Mouse (Mus musculus): Measurements from ENCODE around the gene Cenpf. TPM values are rescaled to one million over a fixed set of nuclear protein-coding genes. Genes with fewer than 3 reads are reported as not detected.
A peak's percentile ranks its signal among the peaks of the same experiment; 100 is the strongest.
"Not testable (repeated sequence)": the region's sequence is repeated elsewhere in the genome, so short reads cannot be mapped to it uniquely, and the experiment has no call there.

Gene Cenpf
- polyA plus RNA-seq, 1 experiment from 2014 or later: 72.0 TPM

DNA sequence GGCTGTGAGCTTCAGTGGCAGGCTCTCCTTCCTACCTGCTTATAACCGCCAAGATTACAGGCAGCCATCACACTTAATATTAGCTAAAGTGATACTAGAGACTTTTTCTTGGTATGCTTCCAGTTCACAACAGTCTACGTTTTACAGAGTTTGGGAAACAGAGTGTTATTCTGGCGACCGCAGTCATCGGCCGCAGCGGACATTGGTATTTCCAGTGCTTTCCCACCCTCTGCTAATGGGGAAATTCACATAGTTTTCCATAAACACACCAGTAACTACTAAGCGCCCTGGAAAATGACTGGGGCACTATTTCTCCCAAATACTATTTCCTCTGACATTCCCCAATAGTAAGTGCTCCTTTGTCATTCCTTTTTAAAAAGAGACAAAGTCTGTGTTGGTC is 21.1 kb upstream of the Cenpf start:
- no peak overlapping the region for H3K4me3 ChIP-seq (replicated peaks)
- H3K9ac ChIP-seq: no peak overlapping the region
- H3K27ac ChIP-seq: peak overlapping the region; percentile 36; the same call in 1 of the 2 replicates

DNA sequence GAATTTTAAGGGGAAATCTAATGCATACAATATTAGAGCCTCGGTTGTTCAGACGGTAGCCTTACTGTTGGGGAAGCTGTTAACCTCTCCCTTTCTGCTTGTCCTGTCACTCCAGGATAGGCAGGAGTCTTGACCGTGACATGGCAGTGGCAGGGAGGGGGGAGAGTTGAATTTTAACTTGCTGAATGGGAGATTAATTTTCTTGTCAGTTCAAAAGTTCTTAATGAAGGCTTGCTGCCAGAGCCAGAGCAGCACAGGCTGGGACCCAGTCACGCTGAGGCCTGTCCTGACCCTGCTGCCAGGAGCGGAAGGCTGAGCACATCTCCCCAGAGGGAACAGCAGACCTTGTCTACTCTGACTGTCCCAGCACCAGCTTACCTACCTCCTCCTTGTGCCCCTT is 19.5 kb upstream of the Cenpf start:
- no peaks in the 10 kb centered on the region for H3K9me3 ChIP-seq
- H3K36me3 ChIP-seq: no peaks in the 10 kb centered on the region
- no peak overlapping the region for H3K27ac ChIP-seq
- no peak overlapping the region for H3K9ac ChIP-seq
- no peak overlapping the region for H3K4me3 ChIP-seq (replicated peaks)
- H3K27me3 ChIP-seq (replicated peaks): no peaks in the 10 kb centered on the region
- H3K4me1 ChIP-seq (replicated peaks): peaks cover 3% of the 10 kb centered on the region; the same call in 1 of the 2 replicates
- no peak; the same call in 1 of the 2 replicates for ATAC-seq
- 33% methylated on average over 5 of the region's 5 CpGs for WGBS
- no peak overlapping the region for H3K4me2 ChIP-seq (replicated peaks)

More for the DNA sequence above, 21.1 kb upstream of the Cenpf start:
- Histone ChIP-seq H3K4me2 (replicated peaks) (no peak overlapping the region), H3K27me3 (replicated peaks) (no peaks in the 10 kb centered on the region), H3K9me3 (no peaks in the 10 kb centered on the region), H3K36me3 (no peaks in the 10 kb centered on the region), H3K4me1 (replicated peaks) (peaks cover 3% of the 10 kb centered on the region; the same call in 1 of the 2 replicates)
- no peak for ATAC-seq
- 57% methylated on average over 8 of the region's 8 CpGs for WGBS

DNA sequence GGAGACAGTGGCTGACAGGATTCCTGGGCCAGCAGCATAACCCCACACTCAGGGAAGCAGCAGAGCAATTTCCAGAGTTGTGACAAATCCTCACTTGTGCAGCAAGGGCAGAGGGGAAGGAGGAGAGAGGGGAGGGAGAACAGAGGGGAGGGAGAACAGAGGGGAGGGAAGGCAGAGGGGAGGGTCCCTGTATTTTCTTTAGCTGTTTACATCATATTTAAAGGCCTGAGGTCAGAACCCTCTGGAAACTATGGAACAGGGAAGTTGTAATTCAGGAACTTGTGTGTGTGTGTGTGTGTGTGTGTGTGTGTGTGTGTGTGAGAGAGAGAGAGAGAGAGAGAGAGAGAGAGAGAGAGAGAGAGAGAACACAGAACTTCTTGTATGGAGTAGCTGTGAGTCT is 19.1 kb upstream of the Cenpf start:
- H3K4me1 ChIP-seq (replicated peaks): peaks cover 3% of the 10 kb centered on the region; the same call in 1 of the 2 replicates
- ATAC-seq: no peak
- H3K9ac ChIP-seq: no peak overlapping the region
- no peaks in the 10 kb centered on the region for H3K9me3 ChIP-seq
- no peak overlapping the region for H3K4me3 ChIP-seq (replicated peaks)
- no peak overlapping the region for H3K27ac ChIP-seq
- no peaks in the 10 kb centered on the region for H3K36me3 ChIP-seq
- H3K4me2 ChIP-seq (replicated peaks): no peak overlapping the region
- H3K27me3 ChIP-seq (replicated peaks): no peaks in the 10 kb centered on the region

DNA sequence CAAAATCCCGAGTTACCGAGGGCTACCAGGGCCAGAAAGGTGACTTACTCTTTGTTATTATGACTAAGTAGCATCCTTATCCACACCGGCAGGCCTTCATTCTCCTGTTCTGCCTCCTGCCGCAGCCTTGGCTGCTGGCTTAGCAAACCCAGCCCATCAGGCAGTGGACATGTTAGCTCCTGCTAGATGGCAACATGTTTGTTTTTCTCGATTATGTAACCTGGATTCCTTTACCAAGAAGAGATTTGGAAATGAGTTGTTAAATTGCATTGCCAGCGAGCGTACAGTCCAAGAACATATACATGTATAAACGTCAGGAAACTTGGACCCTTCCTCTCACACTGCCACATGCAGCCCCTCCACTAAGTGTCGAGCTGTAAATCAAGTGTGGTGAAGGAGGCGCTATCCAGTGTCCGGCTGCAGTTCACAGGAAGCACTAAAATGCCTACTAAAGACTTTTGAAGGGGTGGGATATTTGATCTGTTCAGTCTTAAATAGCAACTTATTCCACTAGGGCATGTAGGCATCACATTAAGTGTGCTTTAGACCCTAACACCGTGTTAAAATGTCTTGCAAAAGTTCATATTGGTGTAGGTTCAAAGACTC is 18.3 kb upstream of the Cenpf start:
- Histone ChIP-seq H3K9me3 (no peaks in the 10 kb centered on the region), H3K27me3 (replicated peaks) (no peaks in the 10 kb centered on the region), H3K27ac (no peak overlapping the region), H3K4me2 (replicated peaks) (no peak overlapping the region), H3K36me3 (no peaks in the 10 kb centered on the region), H3K9ac (no peak overlapping the region), H3K4me1 (replicated peaks) (peaks cover 3% of the 10 kb centered on the region; the same call in 1 of the 2 replicates), H3K4me3 (replicated peaks) (no peak overlapping the region)
- 61% methylated on average over 12 of the region's 12 CpGs for WGBS
- no peak for ATAC-seq

DNA sequence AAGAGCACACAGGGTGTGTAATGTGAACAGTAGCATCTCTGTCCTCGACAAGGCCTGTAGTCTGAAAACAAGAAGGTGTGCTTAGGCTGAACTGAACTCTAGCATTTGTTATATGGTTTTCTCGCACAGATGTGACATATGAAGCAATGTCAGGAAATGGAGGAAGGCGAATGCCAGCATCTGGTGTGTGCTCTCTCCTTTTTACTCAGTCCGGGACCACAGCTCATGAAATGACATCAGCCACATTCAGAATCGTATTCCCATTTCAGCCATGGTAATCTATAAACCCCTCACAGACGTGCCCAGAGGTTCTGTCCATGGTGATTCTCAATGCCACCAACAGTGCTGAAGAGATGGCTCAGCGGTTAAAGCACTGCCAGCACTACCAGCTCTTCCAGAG is 15.7 kb upstream of the Cenpf start:
- Histone ChIP-seq H3K36me3 (no peaks in the 10 kb centered on the region), H3K9me3 (no peaks in the 10 kb centered on the region), H3K4me1 (replicated peaks) (no peaks in the 10 kb centered on the region; the same call in 1 of the 2 replicates), H3K4me2 (replicated peaks) (no peak overlapping the region), H3K27ac (no peak overlapping the region), H3K9ac (no peak overlapping the region), H3K4me3 (replicated peaks) (no peak overlapping the region), H3K27me3 (replicated peaks) (no peaks in the 10 kb centered on the region)
- ATAC-seq: no peak
- 63% methylated on average over 7 of the region's 7 CpGs for WGBS

DNA sequence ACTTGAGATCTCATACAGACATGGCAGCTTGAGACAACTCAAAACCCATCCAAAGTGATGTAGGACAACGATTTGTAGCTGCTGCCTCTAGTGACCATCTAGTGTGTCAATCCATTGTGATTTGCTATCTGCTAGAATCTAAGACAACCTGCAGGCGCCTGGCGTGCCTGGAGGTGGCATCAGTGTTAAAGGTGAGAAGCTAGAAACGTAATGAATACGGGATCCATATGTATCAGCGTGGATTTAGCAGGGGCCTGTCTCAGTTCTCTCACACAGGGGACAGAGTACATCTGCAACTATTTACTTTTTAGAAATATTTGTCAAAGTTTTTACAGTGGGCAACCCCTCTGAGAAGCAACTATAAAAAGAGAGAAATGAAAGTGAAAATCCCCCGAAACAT is 15.3 kb upstream of the Cenpf start:
- H3K9me3 ChIP-seq: no peaks in the 10 kb centered on the region
- H3K27ac ChIP-seq: no peak overlapping the region
- 34% methylated on average over 7 of the region's 7 CpGs for WGBS
- no peak for ATAC-seq
- H3K36me3 ChIP-seq: no peaks in the 10 kb centered on the region
- H3K4me1 ChIP-seq (replicated peaks): no peaks in the 10 kb centered on the region; the same call in 1 of the 2 replicates
- no peaks in the 10 kb centered on the region for H3K27me3 ChIP-seq (replicated peaks)
- H3K4me2 ChIP-seq (replicated peaks): no peak overlapping the region
- H3K9ac ChIP-seq: no peak overlapping the region
- H3K4me3 ChIP-seq (replicated peaks): no peak overlapping the region

DNA sequence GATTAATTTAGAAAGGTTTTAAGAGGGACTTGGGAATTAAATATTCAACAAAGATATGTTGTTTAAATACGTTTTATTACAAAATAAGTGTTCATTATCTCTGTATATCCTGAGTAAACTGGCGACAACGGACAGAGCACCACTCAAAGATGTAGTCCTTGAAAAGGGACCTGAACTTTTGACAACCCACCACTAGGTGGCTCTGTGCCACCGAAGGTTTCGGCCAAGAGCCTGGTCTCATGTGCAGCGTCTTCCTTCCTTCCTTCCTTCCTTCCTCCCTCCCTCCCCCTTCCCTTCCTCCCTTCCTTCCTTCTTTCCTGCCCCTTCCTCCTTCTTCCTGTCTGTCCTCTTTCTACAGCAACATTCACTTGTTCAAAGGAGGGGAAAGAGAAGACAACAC is 13.1 kb upstream of the Cenpf start:
- ATAC-seq: peak; percentile 61; the same call in 1 of the 2 replicates
- no peaks in the 10 kb centered on the region for H3K36me3 ChIP-seq
- H3K27me3 ChIP-seq (replicated peaks): no peaks in the 10 kb centered on the region
- under 1% methylated on average over 6 of the region's 6 CpGs for WGBS
- no peak overlapping the region for H3K4me2 ChIP-seq (replicated peaks)
- no peak overlapping the region for H3K9ac ChIP-seq
- H3K4me1 ChIP-seq (replicated peaks): no peaks in the 10 kb centered on the region
- H3K4me3 ChIP-seq (replicated peaks): no peak overlapping the region
- no peak overlapping the region for H3K27ac ChIP-seq
- H3K9me3 ChIP-seq: no peaks in the 10 kb centered on the region

DNA sequence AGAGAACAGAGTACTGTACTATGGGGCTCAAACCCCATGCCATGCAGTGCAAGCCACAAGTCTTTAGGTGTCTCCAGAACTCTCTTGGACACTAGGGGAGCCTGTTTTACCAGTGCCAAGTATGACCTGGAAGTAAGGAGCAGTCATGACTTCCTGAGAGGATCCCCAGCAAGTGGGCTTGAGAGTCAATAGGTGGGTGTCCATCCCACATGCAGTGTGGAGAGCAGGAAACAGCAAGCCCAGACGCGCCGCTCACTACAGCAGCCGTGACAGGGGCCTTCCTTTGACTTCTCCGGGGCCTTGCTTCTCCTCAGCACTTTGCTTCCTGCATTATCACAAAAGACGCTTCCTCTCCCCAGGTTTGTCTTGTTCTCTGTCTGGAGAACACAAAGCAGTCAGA is 12.3 kb upstream of the Cenpf start:
- no peaks in the 10 kb centered on the region for H3K9me3 ChIP-seq
- no peaks in the 10 kb centered on the region for H3K36me3 ChIP-seq
- no peak overlapping the region for H3K27ac ChIP-seq
- no peak overlapping the region for H3K4me2 ChIP-seq (replicated peaks)
- 80% methylated on average over 6 of the region's 6 CpGs for WGBS
- no peak for ATAC-seq
- no peaks in the 10 kb centered on the region for H3K27me3 ChIP-seq (replicated peaks)
- no peak overlapping the region for H3K4me3 ChIP-seq (replicated peaks)
- no peaks in the 10 kb centered on the region for H3K4me1 ChIP-seq (replicated peaks)
- no peak overlapping the region for H3K9ac ChIP-seq

DNA sequence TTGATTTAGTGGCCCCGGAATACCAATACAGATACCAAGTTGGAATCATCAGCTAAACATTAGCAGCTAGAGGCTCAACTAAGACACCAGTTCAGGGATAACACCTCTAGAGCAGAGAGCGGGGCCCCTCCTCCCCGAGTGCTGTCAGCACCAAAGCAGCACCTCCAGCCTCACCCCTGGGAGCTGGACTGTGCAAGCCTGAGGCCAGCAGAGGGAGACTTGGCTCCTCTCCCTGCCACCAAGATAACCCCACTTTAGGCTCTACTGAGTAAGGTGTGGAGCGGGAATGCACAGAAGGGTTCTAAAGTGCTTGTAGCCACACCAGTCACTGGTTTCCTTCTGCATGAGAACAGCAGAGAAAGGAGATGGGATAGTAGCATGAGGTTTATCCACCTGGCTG is 10.5 kb upstream of the Cenpf start:
- 62% methylated on average over 4 of the region's 4 CpGs for WGBS
- Histone ChIP-seq H3K4me2 (replicated peaks) (no peak overlapping the region), H3K36me3 (no peaks in the 10 kb centered on the region), H3K4me1 (replicated peaks) (no peaks in the 10 kb centered on the region), H3K4me3 (replicated peaks) (no peak overlapping the region), H3K9me3 (no peaks in the 10 kb centered on the region), H3K27ac (no peak overlapping the region), H3K27me3 (replicated peaks) (no peaks in the 10 kb centered on the region), H3K9ac (no peak overlapping the region)
- no peak for ATAC-seq

DNA sequence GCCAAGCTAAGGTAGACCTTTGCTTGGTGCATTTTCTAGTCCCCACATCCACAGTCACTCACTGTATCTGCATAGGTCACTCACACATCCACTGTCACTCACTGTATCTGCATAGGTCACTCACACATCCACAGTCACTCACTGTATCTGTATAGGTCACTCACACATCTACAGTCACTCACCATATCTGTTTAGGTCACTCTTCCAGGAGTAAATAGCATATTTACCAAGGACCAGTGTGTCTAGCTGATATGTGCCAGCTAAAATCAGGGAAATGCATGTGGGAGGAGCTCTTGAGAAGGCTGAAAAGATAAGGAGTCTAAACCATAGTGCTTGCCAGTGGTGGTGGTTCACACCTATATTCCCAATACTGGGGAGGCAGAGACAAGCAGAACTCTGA is 7.4 kb upstream of the Cenpf start:
- Histone ChIP-seq H3K4me2 (replicated peaks) (no peak overlapping the region), H3K4me1 (replicated peaks) (no peaks in the 10 kb centered on the region), H3K27ac (no peak overlapping the region), H3K27me3 (replicated peaks) (no peaks in the 10 kb centered on the region), H3K4me3 (replicated peaks) (no peak overlapping the region), H3K9ac (no peak overlapping the region), H3K9me3 (no peaks in the 10 kb centered on the region), H3K36me3 (no peaks in the 10 kb centered on the region)
- ATAC-seq: no peak

DNA sequence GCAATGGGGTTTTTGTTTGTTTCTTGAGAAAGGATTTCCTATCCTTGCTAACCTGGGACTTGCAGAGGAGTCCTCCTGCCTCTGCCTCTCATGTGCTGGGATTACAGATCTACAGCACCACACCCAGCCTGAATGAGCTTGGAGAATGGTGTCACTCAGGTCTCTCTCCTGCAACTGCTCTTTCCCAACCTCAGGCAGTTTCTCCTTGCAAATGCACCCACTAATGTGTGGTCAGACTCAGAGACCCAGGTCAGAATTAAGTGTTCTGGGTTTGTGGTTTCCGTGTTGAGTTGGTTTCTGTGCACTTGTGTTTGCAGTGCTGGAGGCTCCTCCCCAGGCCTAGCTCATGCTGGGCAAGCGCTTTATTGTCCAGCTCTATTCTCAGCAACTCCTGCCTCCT is 6.5 kb upstream of the Cenpf start:
- no peaks in the 10 kb centered on the region for H3K36me3 ChIP-seq
- WGBS: 89% methylated on average over 2 of the region's 2 CpGs
- ATAC-seq: no peak

DNA sequence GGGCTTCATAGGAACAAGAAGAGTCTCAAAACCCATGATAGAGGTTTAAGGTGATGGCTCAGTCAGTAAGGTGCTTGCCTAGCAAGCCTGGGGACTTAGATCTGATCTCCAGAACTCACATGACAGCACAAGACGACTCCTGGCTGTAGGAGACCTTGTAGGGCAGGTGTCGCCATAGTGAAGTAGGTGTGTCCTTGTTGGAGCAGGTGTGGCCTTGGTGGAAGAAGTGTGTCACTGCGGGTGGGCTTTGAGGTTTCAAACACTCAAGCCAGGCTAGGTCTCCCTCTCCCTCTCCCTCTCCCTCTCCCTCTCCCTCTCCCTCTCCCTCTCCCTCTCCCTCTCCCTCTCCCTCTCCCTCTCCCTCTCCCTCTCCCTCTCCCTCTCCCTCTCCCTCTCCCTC is 4.6 kb upstream of the Cenpf start:
- H3K4me1 ChIP-seq (replicated peaks); H3K9ac ChIP-seq; H3K27ac ChIP-seq; ATAC-seq; H3K36me3 ChIP-seq; H3K9me3 ChIP-seq; H3K27me3 ChIP-seq (replicated peaks); H3K4me3 ChIP-seq (replicated peaks); H3K4me2 ChIP-seq (replicated peaks): not testable (repeated sequence)
- 36% methylated on average over 3 of the region's 3 CpGs for WGBS

More for the DNA sequence above, 6.5 kb upstream of the Cenpf start:
- no peaks in the 10 kb centered on the region for H3K27me3 ChIP-seq (replicated peaks)
- H3K4me2 ChIP-seq (replicated peaks): no peak overlapping the region
- no peak overlapping the region for H3K4me3 ChIP-seq (replicated peaks)
- H3K4me1 ChIP-seq (replicated peaks): no peaks in the 10 kb centered on the region
- H3K9me3 ChIP-seq: no peaks in the 10 kb centered on the region
- H3K27ac ChIP-seq: no peak overlapping the region
- no peak overlapping the region for H3K9ac ChIP-seq

DNA sequence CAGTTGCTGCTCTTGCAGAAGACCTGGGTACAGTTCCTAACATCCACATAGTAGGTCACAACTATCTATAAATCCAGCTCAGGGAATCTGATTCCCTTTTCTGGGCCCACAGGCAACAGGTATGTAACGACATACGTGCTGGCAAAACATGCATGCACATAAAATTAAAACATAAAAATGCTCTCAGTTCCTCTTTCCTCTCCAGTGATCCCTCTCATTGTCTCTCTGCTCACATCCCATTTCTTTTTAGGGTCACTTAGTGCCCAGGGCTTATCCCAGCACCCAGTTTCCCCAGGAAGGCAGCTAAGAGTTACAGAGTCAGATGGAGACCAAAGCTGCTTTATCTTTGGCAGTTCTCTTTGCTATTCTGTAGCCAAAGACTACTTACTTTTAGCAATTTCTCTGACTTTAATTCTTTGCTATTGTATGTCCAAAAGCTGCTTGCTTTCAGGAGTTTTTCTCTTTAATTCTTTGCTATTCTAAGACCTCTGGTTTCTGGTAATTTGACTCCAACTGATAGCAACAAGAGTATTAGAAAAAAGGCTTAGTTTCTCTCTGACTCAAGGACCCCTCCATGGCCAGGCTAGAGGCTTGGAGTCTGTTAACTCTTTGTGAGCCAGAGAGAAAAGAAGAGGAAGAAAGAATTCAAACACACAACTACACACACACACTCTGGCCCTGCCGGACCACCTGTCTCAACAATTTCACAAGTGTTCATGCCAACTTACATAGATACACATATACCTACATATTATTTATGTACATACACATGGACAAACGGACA is 1.4 kb upstream of the Cenpf start:
- Histone ChIP-seq H3K4me1 (replicated peaks) (peaks cover 14% of the 10 kb centered on the region), H3K4me3 (replicated peaks) (peak overlapping the region; percentile 80), H3K36me3 (no peaks in the 10 kb centered on the region), H3K27ac (no peak overlapping the region), H3K27me3 (replicated peaks) (no peaks in the 10 kb centered on the region), H3K9me3 (no peaks in the 10 kb centered on the region), H3K4me2 (replicated peaks) (peak overlapping the region; percentile 64), H3K9ac (peak overlapping the region; percentile 39; the same call in 1 of the 2 replicates)
- WGBS: 28% methylated on average over 4 of the region's 4 CpGs
- no peak for ATAC-seq
